Mouse (Mus musculus) lung, adult 2 months (tissue): Measurements from ENCODE around the gene Ccl8. TPM values are rescaled to one million over a fixed set of nuclear protein-coding genes. Genes with fewer than 3 reads are reported as not detected.

Experiments
- DNase-seq: peaks from one replicate; pipeline ENCODE4 v3.0.0; 2022
- H3K4me1 ChIP-seq: fragments of 200-500 bp; 2 replicates; pipeline ENCODE4 v1.6.1; 2011; ENCODE audit warnings: low read length; ENCODE audit not compliant: control insufficient read depth, insufficient read depth
- H3K4me3 ChIP-seq: fragments of 200-500 bp; replicated peaks from 2 replicates; pipeline ENCODE3; 2011; ENCODE audit warnings: low read depth, mild to moderate bottlenecking, control low read depth, low read length; ENCODE audit errors: extremely low read depth
- CTCF ChIP-seq: fragments of 200-500 bp; IDR thresholded peaks from 2 replicates; pipeline ENCODE4 v1.5.1; 2011; ENCODE audit warnings: mild to moderate bottlenecking, low read length, control low read depth; ENCODE audit not compliant: insufficient read depth
- POLR2A ChIP-seq: fragments of 200-500 bp; IDR thresholded peaks from 2 replicates; pipeline ENCODE4 v1.6.1; 2011; ENCODE audit warnings: low read depth, mild to moderate bottlenecking, control low read depth, low read length, borderline replicate concordance; ENCODE audit errors: extremely low read depth
- whole genome bisulfite sequencing: fragments of 180-500 bp; shearing (Covaris S2); methylation state at CpG from one replicate; pipeline ENCODE4 v1.1.7; 2018; 5-methylcytosine and 5-hydroxymethylcytosine counted together
- polyA plus RNA-seq: library from polyadenylated mRNA; depleted of rRNA; stranded (reverse); fragments of >200 nt; gene quantifications from 2 replicates; pipeline ENCODE4 v1.2.3, GENCODE M21; 2012

Gene Ccl8
- polyA plus RNA-seq, 1 experiment: 2.7 TPM

DNA sequence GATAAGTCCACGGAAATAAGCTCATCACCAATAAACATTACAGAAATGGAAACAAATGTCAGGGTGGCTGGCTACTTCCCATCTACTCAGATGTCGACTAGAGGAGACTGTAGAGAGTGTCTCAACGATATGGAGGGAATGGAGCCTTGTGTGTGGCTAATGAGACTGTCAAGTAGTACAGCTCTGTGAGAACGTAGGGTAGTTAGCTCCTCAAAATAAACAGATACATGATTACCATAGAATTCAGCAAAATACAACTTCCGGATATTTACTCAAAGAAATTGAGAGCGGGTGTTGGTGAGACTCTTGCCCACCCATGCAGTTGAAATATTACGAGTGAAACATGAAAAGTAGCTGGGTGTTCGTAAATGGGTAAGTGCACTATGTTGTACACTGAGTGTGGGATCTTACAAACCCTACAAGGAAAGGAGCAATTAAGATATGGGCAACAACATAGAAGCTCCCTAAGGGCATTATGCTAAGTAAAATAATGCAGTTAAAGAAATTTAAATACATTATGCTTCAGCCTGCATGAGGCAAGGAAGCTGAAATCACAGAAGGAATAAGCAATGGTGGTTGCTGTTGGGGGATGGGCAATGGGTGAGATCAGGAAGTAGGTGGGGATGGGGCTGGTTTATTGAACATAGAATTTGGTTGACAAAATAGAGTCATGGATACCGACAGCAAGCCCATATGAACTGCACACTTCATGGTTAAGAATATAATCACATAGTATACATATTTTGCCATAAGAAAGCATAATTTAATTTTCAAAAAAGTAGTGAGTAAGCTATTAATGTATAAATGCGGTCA lies 15.3 kb upstream of the Ccl8 start:
- TF ChIP-seq POLR2A: no peak
- no peak for TF ChIP-seq CTCF
- Histone ChIP-seq H3K4me1 (no peaks in the 10 kb centered on the region), H3K4me3 (no peak overlapping the region)
- 60% methylated on average over 10 of the region's 10 CpGs for WGBS
- no peak for DNase-seq

- TF ChIP-seq CTCF (no peak), POLR2A (no peak)
- DNase-seq: no peak
- no peaks in the 10 kb centered on the region for H3K4me1 ChIP-seq
- no peak overlapping the region for H3K4me3 ChIP-seq
- 72% methylated on average over 4 of the region's 4 CpGs for WGBS
Observed at GRCm38 (mm10) chr11:82101087-82101486, 13.9 kb upstream of the Ccl8 start.

- TF ChIP-seq CTCF (no peak), POLR2A (no peak)
- 43% methylated on average over 2 of the region's 2 CpGs for WGBS
- no peak for DNase-seq
- H3K4me3 ChIP-seq: no peak within 1 kb of the TSS
- no peaks in the 10 kb centered on the region for H3K4me1 ChIP-seq
Observed at GRCm38 (mm10) chr11:82101529-82101928, 13.5 kb upstream of the Ccl8 start, which contains the start of gene Ccl12. Gene Ccl12, plus strand, starts transcription at chr11:82101845.

DNA sequence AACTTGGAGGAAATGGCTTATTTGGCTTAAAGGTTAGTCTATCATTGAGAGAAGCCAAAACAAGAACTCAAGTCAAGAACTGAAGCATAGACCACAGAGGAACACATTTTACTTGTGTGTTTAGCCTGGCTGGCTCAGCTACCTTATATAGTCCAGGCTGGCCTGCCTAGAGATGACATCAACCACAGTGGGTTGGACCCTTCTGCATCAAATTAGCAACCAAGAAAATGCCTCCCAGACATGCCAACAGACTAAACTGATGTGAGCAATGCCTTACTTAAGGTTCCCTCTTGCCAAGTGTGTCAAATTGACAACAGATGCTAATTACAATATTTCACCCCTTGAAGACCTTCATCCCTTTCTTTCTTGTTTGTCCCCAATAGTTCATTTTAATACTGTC lies 5.4 kb upstream of the Ccl8 start:
- DNase-seq: no peak
- no peaks in the 10 kb centered on the region for H3K4me1 ChIP-seq
- TF ChIP-seq POLR2A: no peak
- TF ChIP-seq CTCF: no peak
- no peak overlapping the region for H3K4me3 ChIP-seq

- DNase-seq: no peak
- TF ChIP-seq POLR2A (no peak), CTCF (no peak)
- Histone ChIP-seq H3K4me3 (no peak overlapping the region), H3K4me1 (no peaks in the 10 kb centered on the region)
- 38% methylated on average over 6 of the region's 6 CpGs for WGBS
Observed at GRCm38 (mm10) chr11:82110372-82111248, 4.4 kb upstream of the Ccl8 start.

GRCm38 (mm10) chr11:82116041-82116440 lies 1.1 kb downstream of the Ccl8 start:
- Histone ChIP-seq H3K4me1 (no peaks in the 10 kb centered on the region), H3K4me3 (no peak overlapping the region)
- WGBS: 75% methylated on average over 3 of the region's 3 CpGs
- TF ChIP-seq CTCF (no peak), POLR2A (no peak)
- no peak for DNase-seq

DNA sequence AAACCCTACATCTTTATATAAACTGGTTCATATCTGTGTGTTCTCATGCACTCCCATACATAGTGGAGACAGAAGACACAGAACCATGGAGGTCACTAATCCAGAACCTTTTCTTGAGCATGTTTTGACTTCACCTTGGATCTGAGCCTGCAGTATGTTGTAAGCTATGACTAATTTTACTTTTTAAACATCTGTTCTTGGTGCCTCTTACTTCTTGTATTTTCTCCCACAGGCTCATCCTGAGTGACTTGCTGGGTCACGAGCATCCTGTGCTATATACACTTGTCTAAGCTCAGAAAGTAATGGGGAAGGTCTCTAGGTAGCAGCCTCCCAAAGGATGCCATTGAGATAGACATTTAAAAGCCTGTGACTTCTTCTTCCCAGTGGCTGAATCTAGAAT lies 18.0 kb downstream of the Ccl8 start:
- Histone ChIP-seq H3K4me3 (no peak overlapping the region), H3K4me1 (no peaks in the 10 kb centered on the region)
- TF ChIP-seq CTCF (no peak), POLR2A (no peak)
- WGBS: 43% methylated on average over 1 of the region's 1 CpGs
- no peak for DNase-seq

DNA sequence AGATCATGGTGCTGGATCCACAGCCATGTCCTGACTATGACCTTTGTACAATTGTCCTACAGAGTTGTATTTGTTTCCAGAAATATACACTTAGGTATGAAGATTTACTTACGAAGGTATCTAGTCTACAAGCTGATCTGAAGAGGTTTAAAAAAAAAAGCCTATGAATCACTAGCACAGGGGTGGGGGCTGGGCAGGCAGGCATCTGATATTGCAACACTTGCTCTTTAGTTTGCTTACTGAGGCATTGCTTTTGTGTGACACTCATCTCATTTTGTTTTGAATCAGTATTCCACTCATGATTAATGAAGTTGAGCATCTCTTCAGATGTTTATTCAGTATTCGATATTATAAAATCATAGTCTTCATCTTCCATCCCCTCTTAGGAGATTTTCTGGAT lies 21.2 kb downstream of the Ccl8 start:
- WGBS: 73% methylated on average over 2 of the region's 2 CpGs
- H3K4me1 ChIP-seq: no peaks in the 10 kb centered on the region
- DNase-seq: no peak
- no peak for TF ChIP-seq CTCF
- TF ChIP-seq POLR2A: no peak
- no peak overlapping the region for H3K4me3 ChIP-seq

DNA sequence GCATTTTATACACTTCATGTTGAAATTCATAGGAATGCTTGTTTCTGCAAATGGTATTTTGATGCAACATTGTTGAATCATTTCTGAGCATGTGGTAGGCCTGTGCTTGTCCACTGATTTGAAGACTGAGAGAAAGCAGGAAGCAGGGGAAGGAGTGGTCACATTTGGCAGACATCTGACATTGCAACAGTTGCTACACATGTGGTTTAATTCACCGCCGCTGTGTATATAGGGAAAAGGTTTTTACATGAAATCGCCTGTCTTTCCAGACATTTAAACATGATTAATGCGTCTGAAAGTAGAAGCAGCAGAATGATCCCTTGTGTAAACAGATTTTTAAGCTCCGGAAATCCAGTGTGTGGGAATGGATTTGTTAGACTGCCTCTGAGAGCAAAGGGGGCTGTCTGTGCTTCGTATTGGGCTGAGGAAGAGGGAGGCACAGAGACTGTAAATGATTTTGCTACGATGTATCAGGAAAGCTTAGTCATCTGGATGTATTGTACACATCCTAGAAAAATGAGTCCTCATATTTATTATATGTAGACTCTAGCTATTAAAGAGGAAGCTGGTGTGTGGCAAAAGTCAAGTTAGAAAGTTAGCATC lies 24.6 kb downstream of the Ccl8 start:
- Histone ChIP-seq H3K4me3 (no peak overlapping the region), H3K4me1 (no peaks in the 10 kb centered on the region)
- TF ChIP-seq POLR2A: no peak
- no peak for TF ChIP-seq CTCF
- DNase-seq: no peak
- WGBS: 26% methylated on average over 7 of the region's 7 CpGs

- 80% methylated on average over 2 of the region's 2 CpGs for WGBS
- Histone ChIP-seq H3K4me1 (no peaks in the 10 kb centered on the region), H3K4me3 (no peak overlapping the region)
- TF ChIP-seq CTCF (no peak), POLR2A (no peak)
- DNase-seq: no peak
Observed at GRCm38 (mm10) chr11:82159126-82159525, 44.1 kb downstream of the Ccl8 start.
